Mouse (Mus musculus) heart, embryonic 11.5 days (tissue): ENCODE measurements at regions not wholly inside any gene's neighbourhood (a gene's known extent, or its start where the extent isn't known, plus 50 kb on each side); places are given as distances from the start of the nearest gene placed in this dataset.

Experiments used
- ATAC-seq: fragments of 200-750 bp; cut with Nextera tagmentation; replicated peaks from 2 replicates; pipeline ENCODE4 v1.8.0; 2017; ENCODE audit warnings: moderate library complexity; ENCODE audit not compliant: insufficient number of reproducible peaks, low FRiP score, low TSS enrichment
- H3K27ac ChIP-seq: fragments of 300-500 bp; sonication (generic); 2 replicates; pipeline ENCODE4 v1.5.1; 2014; ENCODE audit warnings: mild to moderate bottlenecking, low read depth, low read length
- H3K27me3 ChIP-seq: fragments of 300-500 bp; sonication (generic); 2 replicates; pipeline ENCODE4 v1.6.1; 2014; ENCODE audit warnings: mild to moderate bottlenecking, low read length, mixed read lengths; ENCODE audit not compliant: control insufficient read depth, insufficient read depth
- H3K36me3 ChIP-seq: fragments of 300-500 bp; sonication (generic); 2 replicates; pipeline ENCODE4 v1.6.1; 2014; ENCODE audit warnings: mild to moderate bottlenecking, low read length, moderate library complexity, mixed read lengths; ENCODE audit not compliant: control insufficient read depth, insufficient read depth
- H3K4me1 ChIP-seq: fragments of 300-500 bp; sonication (generic); 2 replicates; pipeline ENCODE4 v1.6.1; 2014; ENCODE audit warnings: low read length; ENCODE audit not compliant: control insufficient read depth, insufficient read depth
- H3K4me2 ChIP-seq: fragments of 300-500 bp; sonication (generic); 2 replicates; pipeline ENCODE4 v1.6.1; 2014; ENCODE audit warnings: mild to moderate bottlenecking, moderate library complexity
- H3K4me3 ChIP-seq: fragments of 300-500 bp; sonication (generic); 2 replicates; pipeline ENCODE4 v1.5.1; 2014; ENCODE audit warnings: low read depth, low read length
- H3K9ac ChIP-seq: fragments of 300-500 bp; sonication (generic); 2 replicates; pipeline ENCODE4 v1.6.1; 2014; ENCODE audit warnings: mild to moderate bottlenecking, low read depth, low read length, moderate library complexity
- H3K9me3 ChIP-seq: fragments of 300-500 bp; sonication (generic); replicated peaks from 2 replicates; pipeline ENCODE4 v1.6.1; 2016; ENCODE audit warnings: low read length; ENCODE audit not compliant: control insufficient read depth
- WGBS: fragments of 180-500 bp; shearing (Covaris S2); extraction: QIAGEN DNeasy Blood & Tissue Kit; methylation state at CpG from one replicate; pipeline ENCODE4 v1.1.7; 2014; ENCODE audit not compliant: insufficient replicate concordance; 5-methylcytosine and 5-hydroxymethylcytosine counted together

DNA sequence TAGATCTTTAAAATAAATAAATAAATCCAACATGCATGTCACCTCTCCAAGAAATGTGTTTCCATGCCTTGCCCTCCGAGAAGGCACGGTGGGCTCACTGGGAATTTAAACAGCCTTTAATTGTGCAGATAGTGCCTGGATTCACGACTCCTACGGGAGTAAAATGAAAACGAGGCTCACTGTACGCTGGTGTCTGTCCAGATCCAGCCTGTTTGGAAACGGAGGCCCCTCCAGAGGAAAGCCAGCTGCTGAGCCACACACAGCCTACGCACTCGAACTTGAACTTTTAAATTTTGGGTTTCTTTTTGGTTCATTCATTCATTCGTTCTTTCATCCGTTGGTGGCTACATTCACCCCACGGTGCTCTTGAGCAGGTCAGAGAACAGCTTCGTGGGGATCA lies 175.1 kb upstream of the Dyrk2 start:
- H3K27me3 ChIP-seq, result no peaks in the 10 kb centered on the region
- no peak overlapping the region for H3K9ac ChIP-seq
- no peak overlapping the region for H3K4me2 ChIP-seq
- H3K9me3 ChIP-seq, result no peaks in the 10 kb centered on the region
- no peak for ATAC-seq
- no peak overlapping the region for H3K4me3 ChIP-seq
- WGBS, result 83% methylated on average over 13 of the region's 13 CpGs
- peaks cover 7% of the 10 kb centered on the region for H3K4me1 ChIP-seq
- H3K27ac ChIP-seq, result no peak overlapping the region
- no peaks in the 10 kb centered on the region for H3K36me3 ChIP-seq

DNA sequence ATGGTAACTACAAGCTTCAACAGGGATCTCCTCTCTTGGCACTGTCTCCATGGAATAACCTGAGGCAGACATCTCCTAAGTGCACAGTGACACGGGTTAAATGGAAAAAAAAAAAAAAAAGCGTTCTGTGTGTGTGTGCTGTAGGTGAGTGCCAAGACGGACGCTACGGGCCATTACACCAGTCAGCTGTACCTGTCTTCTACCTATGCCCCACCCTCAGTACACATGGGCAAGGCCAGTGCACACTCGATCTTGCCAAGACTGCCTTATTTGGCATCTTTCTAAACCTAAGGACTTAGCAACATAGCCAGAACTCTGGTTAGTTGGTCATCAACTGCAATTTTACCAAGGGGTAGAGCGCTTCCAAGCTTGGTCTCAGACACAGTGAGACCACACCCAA lies 173.1 kb upstream of the Dyrk2 start:
- no peaks in the 10 kb centered on the region for H3K36me3 ChIP-seq
- WGBS, result 85% methylated on average over 7 of the region's 7 CpGs
- H3K27me3 ChIP-seq, result no peaks in the 10 kb centered on the region
- no peak for ATAC-seq
- H3K4me3 ChIP-seq, result no peak overlapping the region
- H3K4me2 ChIP-seq, result no peak overlapping the region
- no peak overlapping the region for H3K27ac ChIP-seq
- H3K4me1 ChIP-seq, result peaks cover 8% of the 10 kb centered on the region; the same call in 1 of the 2 replicates
- no peak overlapping the region for H3K9ac ChIP-seq
- no peaks in the 10 kb centered on the region for H3K9me3 ChIP-seq

DNA sequence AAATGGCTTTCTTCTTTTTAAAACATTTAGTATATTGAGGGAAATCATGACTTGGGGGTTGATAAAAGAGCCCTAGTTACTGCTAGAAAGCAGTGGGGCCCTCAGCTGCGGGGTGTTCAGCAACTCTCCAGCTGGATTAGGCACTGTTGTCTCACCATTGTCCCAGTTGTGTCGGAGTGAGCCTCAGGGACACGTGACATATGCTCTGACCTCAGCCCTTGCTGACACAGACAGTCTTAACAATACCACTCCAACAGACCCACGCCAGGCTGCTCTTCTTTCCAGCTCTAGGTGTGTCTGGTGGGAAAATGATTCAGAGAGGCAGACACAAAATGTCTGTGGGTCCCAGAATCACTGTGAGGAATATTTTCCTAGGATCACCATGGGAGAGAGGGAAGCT lies 170.2 kb upstream of the Dyrk2 start:
- H3K27ac ChIP-seq, result no peak overlapping the region
- H3K9me3 ChIP-seq, result no peaks in the 10 kb centered on the region
- H3K4me3 ChIP-seq, result no peak overlapping the region
- peaks cover 8% of the 10 kb centered on the region; the same call in 1 of the 2 replicates for H3K4me1 ChIP-seq
- 29% methylated on average over 4 of the region's 4 CpGs for WGBS
- no peak overlapping the region for H3K9ac ChIP-seq
- ATAC-seq, result no peak
- no peak overlapping the region for H3K4me2 ChIP-seq
- H3K27me3 ChIP-seq, result no peaks in the 10 kb centered on the region
- H3K36me3 ChIP-seq, result no peaks in the 10 kb centered on the region

DNA sequence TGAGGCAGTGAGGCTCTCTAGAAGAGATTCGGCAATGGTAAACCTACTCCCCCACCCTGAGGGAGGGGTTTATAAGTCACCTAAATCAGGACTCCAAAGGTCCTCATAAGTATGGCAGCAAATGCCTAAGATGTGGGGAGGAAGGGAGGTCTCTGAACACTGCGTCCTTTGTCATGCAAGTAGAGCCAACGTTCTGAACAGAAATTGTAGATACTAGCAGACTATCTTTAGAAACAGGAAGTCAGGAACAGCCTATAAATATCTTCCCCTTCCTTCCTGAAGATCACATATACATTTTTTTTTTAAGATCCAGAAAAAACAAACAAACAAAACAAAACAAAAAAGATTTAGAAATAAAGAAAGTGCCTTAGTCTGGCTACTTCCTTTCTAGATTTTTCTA lies 169.7 kb upstream of the Dyrk2 start:
- no peak overlapping the region for H3K4me3 ChIP-seq
- H3K27ac ChIP-seq, result no peak overlapping the region
- H3K36me3 ChIP-seq, result no peaks in the 10 kb centered on the region
- H3K9me3 ChIP-seq, result no peaks in the 10 kb centered on the region
- no peak overlapping the region for H3K4me2 ChIP-seq
- H3K27me3 ChIP-seq, result no peaks in the 10 kb centered on the region
- no peak for ATAC-seq
- 26% methylated on average over 3 of the region's 3 CpGs for WGBS
- H3K9ac ChIP-seq, result no peak overlapping the region
- peaks cover 8% of the 10 kb centered on the region; the same call in 1 of the 2 replicates for H3K4me1 ChIP-seq

DNA sequence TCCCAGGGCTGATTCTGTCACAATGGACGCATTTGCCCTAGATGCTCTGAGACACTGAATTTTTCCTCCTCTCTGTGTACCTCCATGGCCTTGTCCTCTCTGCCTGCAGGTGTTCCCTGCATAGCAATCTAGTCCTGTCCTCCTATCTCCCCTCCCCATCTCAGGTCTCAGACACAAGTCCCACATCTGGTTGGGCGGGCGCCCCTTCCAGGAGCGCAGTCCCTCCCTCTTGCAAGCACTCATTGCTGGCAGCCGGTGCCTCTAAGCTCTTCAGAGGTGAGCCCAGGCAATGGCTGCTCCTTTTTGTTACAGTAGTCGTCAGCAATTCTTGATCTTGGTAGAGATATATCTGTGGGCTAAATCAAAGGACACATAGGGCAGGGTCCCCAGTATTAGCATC lies 169.0 kb upstream of the Dyrk2 start:
- 86% methylated on average over 6 of the region's 6 CpGs for WGBS
- no peak for ATAC-seq
- Histone ChIP-seq H3K9me3 (no peaks in the 10 kb centered on the region), H3K27ac (no peak overlapping the region), H3K36me3 (no peaks in the 10 kb centered on the region), H3K4me3 (no peak overlapping the region), H3K4me1 (peaks cover 8% of the 10 kb centered on the region; the same call in 1 of the 2 replicates), H3K9ac (no peak overlapping the region), H3K4me2 (no peak overlapping the region), H3K27me3 (no peaks in the 10 kb centered on the region)

DNA sequence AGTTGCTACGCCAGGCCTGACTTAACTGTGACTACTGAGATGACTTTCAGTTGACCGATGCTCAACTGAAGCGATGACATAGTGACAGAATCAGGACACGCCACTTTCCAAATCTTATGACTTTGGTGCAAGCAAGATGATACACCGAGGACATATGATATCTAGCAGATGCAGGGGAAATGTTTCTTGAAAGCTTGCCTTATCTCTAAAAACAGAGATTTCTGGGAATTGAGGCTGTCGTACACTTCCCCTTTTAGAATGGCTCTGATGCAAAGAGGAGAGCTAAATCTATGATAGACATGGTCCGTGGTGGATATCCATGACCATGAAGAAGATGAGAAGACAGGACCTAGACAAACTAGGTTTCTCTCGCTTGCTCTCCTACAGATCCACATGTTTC lies 167.8 kb upstream of the Dyrk2 start:
- H3K27me3 ChIP-seq, result no peaks in the 10 kb centered on the region
- H3K9ac ChIP-seq, result no peak overlapping the region
- H3K4me3 ChIP-seq, result no peak overlapping the region
- ATAC-seq, result no peak
- H3K4me2 ChIP-seq, result no peak overlapping the region
- no peaks in the 10 kb centered on the region for H3K9me3 ChIP-seq
- H3K36me3 ChIP-seq, result no peaks in the 10 kb centered on the region
- H3K4me1 ChIP-seq, result peaks cover 8% of the 10 kb centered on the region; the same call in 1 of the 2 replicates
- 80% methylated on average over 8 of the region's 8 CpGs for WGBS
- no peak overlapping the region for H3K27ac ChIP-seq

DNA sequence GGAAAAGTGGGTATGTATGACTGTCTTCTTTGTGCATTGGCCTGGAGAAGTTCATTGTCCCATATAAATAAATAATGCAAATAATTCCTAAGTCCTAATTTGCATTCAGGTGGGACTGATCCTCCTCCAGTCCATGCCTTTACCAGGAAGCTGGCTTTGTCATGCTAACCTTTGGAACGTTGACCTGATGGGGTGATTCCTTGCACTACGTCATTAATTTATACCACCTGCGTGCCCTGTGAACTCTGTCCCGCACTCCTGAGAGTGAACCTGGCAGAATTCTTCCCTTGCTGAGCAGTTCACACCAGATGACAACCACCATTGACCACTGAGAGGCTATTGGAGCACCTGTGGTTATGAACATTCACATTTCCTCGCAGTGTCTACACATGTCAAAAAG lies 165.9 kb upstream of the Dyrk2 start:
- no peak for ATAC-seq
- Histone ChIP-seq H3K27ac (no peak overlapping the region), H3K27me3 (no peaks in the 10 kb centered on the region), H3K36me3 (no peaks in the 10 kb centered on the region), H3K4me2 (no peak overlapping the region), H3K9me3 (no peaks in the 10 kb centered on the region), H3K4me3 (no peak overlapping the region), H3K4me1 (peaks cover 11% of the 10 kb centered on the region; the same call in 1 of the 2 replicates), H3K9ac (no peak overlapping the region)
- 89% methylated on average over 5 of the region's 5 CpGs for WGBS

DNA sequence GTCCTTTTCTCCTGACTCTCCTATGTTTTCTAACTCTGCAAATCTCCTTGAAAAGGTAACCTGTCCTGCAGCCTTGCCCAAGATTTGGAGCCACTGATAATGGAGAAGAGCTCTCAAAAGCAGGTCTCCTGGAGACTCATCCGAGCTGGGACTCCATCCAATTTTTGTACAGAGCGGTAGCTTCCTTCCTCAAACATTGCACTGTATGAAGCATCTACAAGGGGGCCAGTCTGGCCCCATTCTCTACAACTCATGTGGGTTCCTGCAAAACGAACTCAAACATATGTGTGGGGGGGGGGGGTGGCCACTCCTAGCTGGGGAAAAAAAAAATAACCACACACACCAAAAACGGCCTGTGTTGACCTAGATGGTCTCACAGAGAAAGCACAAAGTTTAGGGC lies 164.4 kb upstream of the Dyrk2 start:
- Histone ChIP-seq H3K9ac (no peak overlapping the region), H3K9me3 (no peaks in the 10 kb centered on the region), H3K4me1 (0 out of 2 replicates have a peak, but pooled peaks cover 3% of the 10 kb centered on the region), H3K27ac (no peak overlapping the region), H3K36me3 (no peaks in the 10 kb centered on the region), H3K27me3 (no peaks in the 10 kb centered on the region), H3K4me2 (no peak overlapping the region), H3K4me3 (no peak overlapping the region)
- WGBS, result 78% methylated on average over 4 of the region's 4 CpGs
- no peak for ATAC-seq
